Mouse (Mus musculus): ENCODE measurements around the gene Slc30a1.

Slc30a1 gene

DNA sequence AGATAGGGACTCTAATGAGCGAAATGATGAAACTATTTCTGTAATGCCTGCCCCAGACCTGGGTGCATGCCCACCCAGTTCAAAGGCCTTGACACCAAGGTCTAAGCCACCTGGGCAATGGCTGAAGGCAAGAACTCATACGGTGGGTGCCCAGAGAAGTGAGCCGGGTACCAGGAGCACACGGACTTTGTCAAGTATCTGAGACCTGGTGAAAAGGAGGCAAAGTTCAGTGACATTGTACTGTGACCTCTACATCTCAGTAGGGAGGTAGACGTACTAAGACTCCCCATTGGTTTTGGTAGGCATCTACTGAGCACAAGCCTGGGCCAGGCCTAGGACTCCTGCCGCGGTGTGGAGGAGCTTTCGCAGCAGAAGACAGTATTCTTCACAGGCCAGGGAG lies 38.8 kb downstream of the Slc30a1 start:
- WGBS, result 97% methylated on average over 8 of the region's 8 CpGs

DNA sequence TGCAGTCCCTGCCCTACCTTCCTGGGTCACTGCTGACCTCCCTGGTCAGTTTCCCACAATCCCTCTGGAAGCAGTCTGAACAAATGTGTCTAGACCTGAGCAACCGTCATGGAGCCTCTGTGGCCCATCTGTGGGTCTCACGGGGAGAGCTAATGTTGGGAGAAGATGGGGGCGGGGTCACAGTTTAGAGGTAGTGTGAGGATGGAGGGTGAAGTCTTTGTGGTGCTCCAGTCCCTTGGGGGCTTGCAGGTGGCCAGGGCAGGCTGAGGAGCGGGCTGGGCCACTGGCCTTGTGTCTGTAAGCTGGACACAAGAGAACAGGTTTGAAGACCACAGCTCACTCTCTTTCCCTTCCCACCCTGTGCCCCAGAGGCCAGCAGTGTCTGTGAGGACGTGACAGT lies 39.2 kb downstream of the Slc30a1 start:
- WGBS, result 92% methylated on average over 5 of the region's 5 CpGs

DNA sequence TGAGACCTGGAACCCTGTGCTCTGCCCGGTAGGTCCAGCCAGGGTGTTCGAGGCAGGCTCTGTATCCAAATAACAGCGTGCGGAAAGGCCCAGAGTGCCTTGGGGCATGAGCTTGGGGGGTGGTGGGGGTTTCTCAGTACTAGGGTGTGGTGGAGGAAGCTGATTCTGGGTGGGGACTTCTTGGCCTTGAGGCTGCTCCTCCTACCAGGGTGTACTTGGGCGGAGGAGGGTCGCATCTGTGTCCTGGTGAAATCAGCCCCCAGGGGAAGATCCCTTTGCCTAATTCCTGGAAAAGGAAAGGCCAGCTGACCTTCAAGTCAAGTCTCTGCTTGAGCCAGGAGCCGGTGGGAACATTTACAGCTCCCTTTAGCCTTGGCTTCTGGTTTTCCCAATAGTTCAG lies 39.7 kb downstream of the Slc30a1 start:
- 78% methylated on average over 7 of the region's 7 CpGs for WGBS

DNA sequence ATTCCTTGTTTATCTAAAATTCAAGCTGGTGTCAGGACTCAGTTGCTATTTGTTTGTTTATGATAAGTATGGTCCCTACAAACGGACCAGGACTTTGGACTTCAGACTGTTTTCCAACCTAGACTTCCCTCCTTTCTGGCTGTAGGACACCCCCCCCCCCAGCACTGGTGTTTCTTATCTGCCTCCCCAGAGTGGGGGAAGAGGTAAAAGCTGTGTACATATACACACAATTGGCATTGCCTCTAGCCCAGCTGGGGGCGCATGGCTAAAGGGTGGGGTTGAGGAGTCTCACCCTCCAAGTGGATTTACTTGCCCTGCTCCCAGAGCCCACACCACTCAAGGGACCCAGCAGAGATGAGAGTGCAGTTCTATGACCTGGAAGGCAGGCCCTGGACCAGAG lies 40.3 kb downstream of the Slc30a1 start:
- 93% methylated on average over 2 of the region's 2 CpGs for WGBS

DNA sequence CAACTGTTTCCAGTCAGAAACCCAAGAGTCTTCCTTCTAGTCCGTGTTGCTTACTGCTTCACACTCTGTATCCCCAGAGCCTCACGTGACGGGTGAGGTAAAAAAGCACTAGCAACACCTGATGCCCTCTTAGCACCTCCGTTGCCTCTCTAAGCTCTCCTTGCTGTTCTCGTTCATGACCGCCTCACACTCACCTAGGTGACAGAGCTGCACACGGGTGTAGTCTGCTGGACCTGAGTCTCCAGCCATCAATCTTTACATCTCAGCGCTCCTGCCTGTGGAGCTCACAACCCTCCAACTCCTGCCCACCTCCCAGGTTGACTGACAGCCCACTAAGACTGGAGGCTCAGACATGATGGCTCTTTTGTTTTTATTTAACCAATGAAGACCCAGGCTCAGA lies 41.2 kb downstream of the Slc30a1 start:
- WGBS, result 86% methylated on average over 8 of the region's 8 CpGs

DNA sequence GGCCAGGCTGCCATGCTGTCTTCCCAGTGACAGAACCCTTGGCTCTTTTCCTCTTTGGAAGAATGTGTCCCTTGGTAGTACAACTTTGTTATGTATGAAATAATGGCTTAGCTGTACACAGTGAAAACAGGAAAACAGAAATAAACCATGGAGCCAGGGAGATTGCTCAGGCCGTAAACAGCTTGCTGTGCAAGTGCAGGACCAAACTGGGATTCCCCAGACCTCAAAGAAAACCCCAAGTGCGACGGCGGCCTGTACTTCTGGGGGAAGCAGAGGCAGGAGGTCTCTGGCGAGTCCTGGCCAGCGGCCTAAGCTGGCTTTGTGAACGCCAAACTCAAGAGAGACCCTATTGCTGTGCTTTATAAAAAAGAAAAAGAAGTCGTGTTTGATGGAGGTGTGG lies 42.0 kb downstream of the Slc30a1 start:
- WGBS, result 77% methylated on average over 8 of the region's 8 CpGs

DNA sequence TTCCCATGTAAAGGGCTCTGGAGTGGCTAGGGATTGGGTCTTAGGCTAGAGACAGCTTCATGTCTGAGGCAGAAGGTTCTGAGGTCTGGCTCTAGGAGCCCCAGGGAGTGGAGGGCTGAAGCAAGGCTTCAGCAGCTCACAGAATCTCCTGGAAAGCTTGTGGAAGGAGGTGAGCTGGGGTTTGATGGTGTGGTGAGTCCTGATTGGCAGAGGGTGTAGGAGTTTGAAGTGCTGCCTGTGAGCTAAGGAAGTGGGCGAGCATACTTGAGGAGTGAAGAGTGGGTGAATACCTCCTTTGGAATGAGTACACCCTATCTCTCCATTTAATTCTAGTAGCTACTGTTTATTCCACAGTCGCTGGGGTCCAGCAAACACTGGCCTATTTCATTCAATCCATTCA lies 44.0 kb downstream of the Slc30a1 start:
- 37% methylated on average over 2 of the region's 2 CpGs for WGBS

DNA sequence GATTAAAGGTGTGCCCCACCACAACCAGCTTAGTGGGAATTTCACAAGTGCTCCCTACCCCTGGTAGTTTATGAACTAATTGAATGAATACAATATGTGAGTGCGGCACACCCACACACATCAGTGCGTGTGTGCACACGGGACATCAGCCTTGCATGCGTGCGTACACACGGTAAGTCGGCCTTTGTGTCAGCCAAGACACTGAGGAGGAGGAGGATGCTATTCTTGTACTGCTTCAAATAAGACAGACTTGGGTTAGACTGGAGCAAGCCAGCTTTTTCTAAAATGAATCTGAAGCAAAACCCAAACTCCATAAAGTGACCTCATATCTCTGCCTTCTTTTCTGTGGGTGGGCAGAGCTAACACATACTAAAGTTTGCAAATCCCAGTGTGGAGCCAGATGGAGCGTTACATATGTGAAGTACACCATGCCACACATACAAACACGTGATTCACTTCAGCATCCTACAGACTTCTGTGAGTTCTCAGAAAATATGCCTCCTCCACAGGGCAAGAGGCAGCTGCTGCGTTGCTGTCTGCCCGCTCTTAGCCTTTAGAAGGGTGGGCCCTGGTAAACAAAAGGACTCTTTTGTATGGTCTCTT lies 46.3 kb downstream of the Slc30a1 start:
- whole genome bisulfite sequencing, result 48% methylated on average over 11 of the region's 11 CpGs

DNA sequence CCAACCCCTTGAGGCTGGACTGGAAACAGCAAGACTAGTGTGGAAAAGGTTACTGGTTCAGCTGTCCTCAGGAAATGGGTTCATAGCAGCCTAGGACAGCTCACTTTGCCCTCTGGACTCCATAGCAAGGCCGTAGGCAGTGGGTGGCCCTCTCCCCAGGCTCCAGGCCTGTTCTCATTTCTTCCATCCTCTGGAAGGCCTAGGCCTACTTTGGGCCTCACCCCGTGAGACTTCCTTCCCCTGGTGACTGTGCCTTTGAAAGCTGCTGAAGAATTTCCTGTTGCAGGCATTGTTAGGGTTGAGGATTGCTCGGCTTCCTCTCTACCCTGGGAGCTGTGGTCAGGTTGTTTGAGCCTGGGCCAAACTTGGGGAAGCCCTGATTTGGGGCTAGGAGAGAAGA lies 48.5 kb downstream of the Slc30a1 start:
- 61% methylated on average over 3 of the region's 3 CpGs for WGBS

DNA sequence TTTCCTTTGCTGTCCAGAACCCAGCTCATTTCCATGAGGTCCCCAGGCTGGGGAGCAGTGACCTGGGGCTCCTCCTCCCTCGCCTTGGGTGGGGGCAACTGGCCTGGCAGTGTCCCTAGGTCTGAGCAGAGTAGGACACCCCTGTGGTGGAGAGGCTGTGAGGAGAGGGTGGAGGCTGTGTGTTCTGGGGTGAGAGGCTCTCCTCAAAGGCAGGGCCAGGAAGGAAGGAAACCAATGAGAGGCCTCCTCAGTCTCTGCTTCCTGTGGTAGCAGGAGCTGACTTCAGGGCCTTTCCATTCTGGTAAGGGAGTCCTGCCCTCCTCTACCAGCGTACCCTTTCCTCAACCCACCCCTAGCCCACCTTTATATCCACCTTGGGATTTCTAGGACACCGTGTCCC lies 49.7 kb downstream of the Slc30a1 start:
- 83% methylated on average over 3 of the region's 3 CpGs for WGBS

DNA sequence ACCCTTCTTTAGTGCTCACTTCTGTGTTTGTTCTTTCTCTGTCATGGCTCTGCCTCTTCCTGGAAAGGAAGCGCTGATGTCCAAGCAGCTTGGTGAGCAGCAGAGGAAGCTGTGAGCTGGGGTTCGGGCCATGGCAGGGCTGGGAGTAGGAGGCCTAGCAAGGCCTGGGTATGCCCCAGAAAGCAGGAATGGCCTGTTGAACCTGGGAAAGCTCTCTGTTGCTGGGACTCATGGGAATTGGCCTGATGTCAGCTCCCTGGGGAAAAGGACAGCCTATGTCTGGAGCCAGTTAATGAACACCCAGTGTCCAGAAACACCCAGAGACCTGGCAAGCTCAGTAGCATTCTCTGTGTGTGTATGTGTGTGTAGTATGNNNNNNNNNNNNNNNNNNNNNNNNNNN lies 50.3 kb downstream of the Slc30a1 start:
- 83% methylated on average over 2 of the region's 2 CpGs for WGBS

DNA sequence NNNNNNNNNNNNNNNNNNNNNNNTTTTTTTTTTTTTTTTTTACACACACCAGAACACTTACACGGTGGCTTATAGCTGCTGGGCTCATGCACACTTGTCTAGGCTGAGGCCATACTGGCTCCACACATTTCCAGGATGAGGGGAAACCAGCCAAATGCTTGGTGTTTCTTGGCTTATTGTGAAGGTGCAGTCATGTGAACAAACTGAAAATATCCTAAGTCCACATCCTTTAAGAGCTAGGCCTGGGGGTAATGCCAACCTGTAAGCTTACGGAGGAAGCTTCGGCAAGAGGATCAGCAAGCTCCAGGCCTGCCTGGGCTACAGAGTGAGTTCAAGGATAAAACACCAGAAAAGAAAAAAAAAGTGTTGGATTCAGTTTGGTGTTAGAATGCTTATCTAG lies 50.8 kb downstream of the Slc30a1 start:
- 51% methylated on average over 3 of the region's 3 CpGs for WGBS

DNA sequence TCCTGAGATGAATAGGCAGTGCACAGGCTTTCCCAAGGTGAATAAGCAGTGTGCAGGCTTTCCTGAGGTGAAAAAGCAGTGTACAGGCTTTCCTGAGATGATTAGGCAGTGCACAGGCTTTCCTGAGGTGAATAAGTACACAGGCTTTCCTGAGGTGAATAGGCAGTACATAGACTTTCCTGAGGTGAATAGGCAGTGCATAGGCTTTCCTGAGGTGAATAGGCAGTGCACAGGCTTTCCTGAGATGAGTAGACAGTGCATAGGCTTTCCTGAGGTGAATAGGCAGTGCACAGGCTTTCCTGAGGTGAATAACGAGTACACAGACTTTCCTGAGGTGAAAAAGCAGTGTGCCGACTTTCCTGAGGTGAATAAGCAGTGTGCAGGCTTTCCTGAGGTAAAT lies 54.4 kb downstream of the Slc30a1 start:
- 65% methylated on average over 2 of the region's 2 CpGs for WGBS
